Mouse (Mus musculus): Measurements from ENCODE around the gene Gm21969.

The Gm21969 gene

DNA sequence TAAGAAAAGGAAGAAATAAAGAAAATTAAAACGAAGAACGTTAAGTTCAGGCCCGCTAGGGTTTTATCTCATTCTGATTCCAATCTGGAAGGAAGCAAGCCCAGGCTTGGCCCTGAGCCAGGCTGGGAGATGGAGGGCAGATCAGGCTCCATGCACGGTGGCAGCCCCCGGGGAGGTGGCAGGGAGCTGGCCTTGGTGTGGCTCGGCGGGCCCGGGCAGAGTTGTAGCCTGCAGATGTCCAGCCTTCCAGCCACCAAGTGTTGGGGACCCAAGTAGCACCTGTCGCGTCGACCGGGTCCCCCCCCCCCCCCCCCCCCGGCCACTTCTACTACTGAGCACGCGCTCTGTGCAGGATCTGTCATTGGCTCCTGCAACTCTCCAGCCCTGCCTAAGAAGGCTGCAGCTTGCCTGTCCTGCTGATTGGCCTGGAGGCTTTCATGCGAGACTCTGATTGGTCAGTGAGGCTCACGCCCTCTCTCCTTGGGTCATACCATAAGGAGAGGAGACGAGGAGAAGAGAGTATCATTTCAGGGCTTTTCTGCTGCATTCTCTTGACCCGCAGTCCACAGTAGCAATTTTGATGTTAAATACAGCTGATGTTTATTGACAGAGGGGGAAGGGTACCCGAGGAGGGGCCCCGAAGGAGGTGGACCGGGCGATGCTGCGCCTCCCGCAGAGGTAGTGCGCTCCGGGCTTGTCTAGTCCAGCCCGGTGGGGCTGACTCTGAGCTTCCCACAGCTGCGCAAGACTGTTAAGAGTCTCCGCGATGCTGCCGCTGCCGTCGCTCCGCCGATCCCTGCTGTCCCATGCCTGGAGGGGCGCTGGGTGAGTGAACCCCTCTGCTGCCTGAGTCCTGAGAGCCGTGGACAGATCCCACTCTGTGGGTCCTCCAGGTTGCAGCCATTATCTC is 19.6 kb downstream of the Gm21969 start, which contains the start of gene Aldh4a1:
TSS of gene Aldh4a1 (plus strand) at position 494 of the 910 bp plus-strand sequence.
- DNase-seq, result peak; percentile 95

DNA sequence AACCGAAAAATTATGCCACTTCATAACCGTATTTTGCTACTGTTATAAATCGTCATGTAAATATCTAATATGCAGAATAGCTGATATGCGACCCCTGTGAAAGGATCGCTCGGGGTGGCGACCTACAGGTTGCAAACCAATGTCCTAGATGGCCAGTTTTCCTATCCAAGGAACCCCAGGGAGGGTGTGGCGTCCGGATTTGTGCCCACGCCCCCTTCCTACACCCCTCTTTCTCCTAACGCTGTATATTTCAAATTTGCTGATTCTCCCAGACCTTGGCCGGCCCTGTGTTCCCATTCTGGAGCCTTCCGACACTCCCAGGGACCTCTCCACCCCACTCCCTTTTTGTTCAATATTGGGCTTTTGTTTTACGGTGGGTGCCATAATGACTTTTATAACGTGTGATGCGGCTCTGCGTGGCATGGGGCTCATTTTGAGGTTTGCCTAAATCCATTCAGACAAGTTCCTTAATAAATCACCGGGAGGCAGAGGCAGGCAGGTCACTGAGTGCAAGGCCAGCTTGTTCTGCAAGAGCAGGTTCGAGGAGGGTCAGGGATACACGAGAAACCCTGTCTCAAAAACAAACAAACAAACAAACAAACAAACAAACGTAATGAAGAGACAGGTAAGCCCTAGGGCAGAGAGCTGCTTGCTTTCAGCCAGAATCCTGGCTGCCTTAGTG is 20.6 kb downstream of the Gm21969 start:
- no peak for DNase-seq

DNA sequence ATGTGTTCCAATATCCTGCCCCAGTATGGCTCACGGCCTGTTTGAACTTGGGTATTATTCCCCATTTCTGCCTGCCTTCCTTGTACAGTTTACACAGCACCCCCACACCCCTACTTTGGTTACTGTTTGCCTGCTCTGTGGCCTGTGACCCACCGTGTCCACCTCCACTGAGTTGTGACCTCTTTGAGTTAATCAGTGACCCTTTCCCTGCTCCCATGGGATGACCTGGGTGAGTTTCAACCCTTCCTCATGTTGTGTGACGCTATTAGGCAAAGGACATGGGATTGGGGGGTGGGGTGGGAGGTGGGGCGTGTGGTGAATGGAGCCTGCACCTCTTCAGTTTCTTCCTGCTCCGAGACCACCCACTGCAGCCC is 21.1 kb downstream of the Gm21969 start:
- peak; percentile 82 for DNase-seq

DNA sequence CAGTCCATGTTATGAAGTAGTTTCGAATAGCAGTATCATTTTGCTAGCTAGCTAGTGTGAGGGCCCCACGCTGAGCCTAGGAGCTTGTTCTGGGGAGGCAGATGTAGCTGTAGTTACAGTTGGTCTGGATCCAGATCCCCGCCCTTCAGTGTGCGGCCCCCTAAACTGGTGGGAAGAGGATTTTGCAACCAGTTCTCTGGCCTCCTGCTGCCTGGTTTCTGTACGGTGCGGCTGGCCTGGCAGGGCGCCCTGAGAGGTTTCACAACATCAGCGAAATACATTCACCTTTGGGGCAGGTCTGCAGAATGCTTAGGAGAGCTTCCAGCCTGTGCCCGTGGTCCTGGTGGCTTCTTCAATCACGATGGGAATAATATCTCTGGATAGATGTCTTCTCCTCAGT is 21.7 kb downstream of the Gm21969 start:
- peak; percentile 87 for DNase-seq

DNA sequence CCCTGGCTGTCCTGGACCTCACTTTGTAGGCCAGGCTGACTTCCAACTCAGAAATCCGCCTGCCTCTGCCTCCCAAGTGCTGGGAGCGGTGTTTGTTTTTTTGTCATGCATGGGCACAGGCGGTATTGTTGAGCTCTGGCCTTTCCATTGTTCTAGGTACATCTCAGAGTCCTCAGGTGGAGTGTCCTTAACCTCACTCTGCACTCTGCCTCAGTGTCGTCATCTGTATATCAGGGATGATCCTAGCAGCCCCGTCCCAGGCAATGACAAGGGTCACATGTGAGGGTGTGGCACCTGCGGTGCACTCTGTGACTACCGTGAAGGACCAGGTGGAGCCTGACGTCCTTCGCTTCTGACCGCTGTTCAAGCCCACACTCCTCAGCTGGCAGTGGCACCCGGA is 24.4 kb downstream of the Gm21969 start:
- DNase-seq, result no peak

DNA sequence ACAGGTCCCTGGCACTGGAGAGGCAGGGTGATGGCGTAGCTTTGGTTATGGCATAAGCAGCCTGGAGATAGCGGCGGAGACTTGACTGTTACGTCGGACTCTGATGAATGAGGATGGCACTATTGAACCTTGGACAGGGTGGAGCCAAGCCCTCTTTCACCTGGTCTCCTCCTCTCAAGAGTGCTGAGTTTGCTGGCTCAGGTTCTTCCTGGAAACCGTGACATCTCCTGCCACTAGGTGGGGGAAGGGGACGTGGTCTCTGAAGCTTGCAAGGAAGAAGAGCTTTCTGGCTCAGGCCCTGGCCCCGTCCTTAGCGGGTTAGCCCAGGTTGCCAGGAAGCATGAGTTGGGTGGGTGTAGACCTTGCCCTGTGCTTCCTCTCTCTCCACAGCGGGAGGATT is 27.2 kb downstream of the Gm21969 start:
- peak; percentile 82 for DNase-seq

DNA sequence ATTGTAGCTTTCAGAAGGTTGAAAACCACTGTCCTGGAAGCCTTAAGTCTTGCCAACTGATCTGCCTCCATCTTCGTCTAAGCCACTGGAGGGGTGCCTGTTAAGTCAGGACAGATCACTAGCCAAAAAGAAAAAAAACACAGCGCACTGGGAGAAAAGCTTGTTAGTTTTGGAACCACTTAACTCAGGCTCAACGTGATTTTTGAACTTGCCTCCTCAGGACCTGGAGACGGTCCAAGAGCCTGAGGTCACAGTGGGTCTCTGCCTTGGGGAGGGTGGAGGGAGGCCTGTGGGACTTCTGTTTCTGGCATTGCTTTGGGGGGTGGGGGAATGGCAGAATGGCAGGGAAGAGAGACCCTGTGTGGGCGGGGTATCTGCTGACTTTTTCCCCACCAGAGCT is 28.2 kb downstream of the Gm21969 start:
- peak; percentile 70 for DNase-seq

DNA sequence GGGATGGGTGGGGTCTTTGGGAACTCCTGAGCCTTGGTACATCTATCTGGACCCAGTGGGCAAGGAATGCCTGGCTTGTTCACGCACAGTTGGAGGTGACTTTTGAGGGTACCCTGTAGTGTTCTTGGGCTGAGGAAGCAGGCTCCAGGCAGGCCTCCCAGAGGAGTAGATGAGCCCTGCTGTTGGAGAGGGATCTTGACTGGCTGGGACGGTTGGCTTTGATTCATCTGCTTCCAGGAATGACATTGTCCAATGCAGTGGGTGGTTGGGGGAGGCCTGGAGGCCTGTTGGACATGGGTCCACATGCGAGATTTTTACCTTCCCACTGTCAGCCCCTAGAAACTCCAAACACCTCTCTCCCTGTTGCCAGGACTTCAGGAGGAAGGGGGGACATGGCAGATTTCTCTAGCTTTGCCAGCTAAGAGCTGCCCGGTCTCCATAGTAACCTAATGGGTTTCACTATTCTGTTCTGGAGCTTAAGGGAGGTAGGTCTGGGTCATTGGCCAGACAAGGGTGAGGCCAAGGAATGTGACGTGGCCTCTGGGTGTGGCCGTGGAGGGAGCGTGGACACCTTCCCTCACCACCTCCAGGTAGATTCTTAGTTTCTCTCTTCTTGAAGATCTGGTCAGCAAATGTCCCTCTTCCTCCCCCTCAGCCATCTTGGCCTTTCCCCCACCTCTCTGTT is 28.7 kb downstream of the Gm21969 start:
- DNase-seq, result no peak

DNA sequence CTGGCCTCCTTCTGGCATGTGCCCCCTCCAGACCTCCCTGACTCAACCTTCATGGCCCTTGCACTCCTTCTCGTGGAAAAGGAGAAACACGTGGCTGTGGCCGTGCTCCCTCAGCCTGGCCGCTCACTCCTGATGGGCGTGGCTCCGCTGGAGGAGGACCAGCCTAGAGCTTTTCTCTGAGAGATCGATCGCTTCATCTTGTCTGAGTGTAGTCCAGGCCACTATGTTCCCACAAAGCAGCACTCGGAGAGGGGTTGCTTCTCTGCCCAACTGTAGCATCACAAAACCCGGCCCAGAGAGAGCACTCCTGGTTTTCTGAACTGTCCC is 29.2 kb downstream of the Gm21969 start:
- peak; percentile 39 for DNase-seq

DNA sequence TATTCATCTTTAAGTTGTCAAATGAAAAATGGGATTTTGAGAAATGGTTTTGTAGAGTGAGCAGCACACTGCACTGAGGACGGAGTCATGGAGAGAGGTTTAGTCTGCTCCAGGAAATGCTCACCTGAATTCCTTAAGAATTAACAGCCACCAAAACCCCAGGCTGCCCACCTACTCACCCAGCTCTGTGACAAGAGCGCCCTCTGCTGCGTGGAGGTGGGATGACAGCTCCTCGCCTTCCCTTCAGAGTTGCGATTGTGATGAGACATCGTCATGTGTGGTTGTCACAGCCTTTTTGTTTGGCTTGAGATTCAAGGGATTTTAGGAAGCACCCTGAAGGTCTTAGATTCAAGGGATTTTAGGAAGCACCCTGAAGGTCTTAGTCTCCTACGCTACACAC is 33.4 kb downstream of the Gm21969 start:
- peak; percentile 65 for DNase-seq

DNA sequence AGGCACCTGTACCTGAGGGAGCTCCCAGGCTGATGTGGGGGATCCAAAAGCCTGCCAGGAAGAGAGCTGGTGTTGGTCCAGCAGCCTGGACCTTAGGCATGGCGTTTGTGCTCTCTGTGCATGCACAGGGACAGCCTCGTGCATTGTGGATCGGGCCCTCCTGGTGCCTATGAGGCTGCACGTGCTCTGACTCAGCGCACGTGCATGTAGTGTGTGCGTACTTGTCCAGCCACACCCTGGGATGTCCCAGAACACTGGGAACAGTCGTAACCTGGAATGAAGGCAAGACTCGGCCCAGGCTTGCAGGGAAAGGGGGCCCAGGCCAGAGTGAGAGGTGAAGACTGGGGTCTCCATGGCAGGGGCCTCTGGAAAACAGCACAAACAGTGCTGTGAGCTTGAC is 34.9 kb downstream of the Gm21969 start:
- no peak for DNase-seq

DNA sequence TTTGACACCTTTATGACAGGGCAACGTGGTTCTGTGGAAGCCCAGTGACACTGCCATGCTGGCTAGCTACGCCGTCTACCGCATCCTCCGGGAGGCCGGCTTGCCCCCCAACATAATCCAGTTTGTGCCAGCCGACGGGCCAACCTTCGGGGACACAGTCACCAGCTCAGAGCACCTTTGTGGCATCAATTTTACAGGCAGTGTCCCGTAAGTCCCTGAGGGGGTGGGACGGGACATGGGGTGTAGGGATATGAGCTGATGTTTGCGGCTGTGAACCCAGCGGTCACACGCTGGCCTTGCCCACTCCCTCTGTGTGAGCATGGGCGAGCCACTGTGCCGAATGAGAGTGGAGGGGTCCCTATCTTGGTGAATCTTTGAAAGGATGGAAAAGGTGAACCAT is 35.4 kb downstream of the Gm21969 start:
- DNase-seq, result no peak

DNA sequence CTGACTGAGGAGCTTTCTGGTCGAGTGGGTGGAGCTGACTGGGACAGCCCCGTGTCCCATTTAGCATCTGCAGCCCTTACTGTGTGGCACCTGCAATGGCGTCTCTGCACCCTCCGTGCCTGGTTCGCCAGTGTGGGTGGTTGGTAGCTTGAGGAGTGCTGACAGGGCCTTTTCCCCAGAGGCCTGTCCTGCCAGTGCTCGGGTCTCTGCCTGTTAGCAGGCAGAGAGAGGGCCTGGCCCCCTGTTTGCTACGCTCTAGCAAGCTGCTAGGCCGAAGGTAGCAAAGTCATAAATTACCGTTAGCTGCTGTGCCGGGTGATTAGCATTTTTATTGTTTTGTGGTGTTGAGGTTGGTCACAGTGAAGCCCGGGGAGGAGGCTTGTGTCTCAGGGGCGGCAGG is 36.8 kb downstream of the Gm21969 start:
- DNase-seq, result peak; percentile 65

DNA sequence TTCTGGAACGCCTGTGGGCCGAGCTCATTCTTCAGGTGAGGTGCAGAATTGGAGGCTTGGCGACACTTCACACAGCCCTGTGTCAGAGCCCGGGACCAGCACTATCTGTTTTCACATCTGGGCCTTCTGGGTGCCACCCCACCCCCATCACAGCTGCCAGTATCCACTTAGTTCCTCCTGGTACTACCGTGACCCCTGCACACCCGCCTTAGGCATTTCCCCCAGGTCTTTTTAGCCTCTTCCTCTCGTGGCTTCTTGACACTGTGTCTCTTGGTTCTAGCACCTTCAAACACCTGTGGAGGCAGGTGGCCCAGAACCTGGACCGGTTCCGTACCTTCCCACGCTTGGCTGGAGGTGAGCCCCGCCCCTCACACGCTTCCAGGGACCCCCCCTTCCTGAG is 37.3 kb downstream of the Gm21969 start:
- DNase-seq, result no peak

DNA sequence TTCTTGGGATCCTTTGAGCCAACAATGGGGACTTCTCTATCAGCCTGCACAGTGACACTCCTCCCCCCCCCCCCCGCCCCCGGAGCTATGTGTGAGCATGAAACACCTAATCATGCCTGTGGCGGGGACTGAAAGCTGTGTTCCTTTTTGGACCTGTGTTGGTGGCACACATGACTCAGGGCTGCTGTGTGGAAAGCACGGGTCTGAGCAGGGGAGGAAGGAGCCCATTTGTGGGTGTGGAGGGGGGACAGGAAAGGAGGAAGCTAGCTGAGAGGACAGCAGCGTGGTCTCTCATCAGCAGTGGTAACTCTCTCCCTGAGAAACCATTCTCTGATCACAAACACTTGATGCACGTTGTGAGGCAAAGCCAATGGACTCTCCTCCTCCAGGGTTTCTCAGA is 37.8 kb downstream of the Gm21969 start:
- no peak for DNase-seq

DNA sequence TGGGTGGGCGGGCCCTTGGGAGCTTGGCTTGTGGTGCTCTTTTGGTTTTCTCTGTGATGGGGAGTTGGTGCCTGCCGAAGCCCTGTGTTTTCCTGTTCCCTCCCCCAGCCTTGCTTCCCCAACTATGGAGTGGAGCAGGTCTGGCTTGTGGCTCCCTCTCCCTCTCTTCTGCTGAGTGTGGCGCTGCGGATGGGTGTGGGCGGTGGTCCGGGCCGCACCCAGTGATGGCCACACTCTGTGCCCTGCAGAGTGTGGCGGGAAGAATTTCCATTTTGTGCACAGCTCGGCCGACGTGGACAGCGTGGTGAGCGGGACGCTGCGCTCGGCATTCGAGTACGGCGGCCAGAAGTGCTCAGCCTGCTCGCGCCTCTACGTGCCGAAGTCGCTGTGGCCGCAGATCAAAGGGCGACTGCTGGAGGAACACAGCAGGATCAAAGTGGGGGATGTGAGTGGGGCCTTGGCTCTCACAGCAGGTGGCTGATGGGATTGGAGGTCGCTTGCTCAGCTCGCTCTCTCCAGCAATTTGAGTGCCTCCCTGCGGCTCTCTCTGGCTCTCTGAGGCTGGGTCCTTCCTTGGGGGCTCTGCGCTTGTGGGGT is 38.9 kb downstream of the Gm21969 start:
- DNase-seq, result no peak

DNA sequence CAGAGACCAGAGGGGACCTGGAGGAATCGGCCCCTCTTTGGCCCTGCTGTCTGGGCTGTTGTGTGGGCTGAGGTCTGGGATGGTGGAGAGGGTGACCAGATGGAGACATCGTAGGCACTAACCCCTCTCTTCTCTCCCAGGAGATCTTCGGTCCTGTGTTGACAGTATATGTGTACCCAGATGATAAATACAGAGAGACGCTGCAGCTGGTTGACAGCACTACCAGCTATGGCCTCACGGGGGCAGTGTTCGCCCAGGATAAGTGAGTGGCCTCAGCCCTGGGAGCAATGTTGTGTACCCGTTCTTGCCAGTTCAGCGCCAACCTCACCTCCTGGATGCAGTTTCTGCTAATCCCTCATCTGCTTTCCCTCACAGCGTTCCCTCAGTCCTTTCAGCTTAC is 41.0 kb downstream of the Gm21969 start:
- peak; percentile 75 for DNase-seq

DNA sequence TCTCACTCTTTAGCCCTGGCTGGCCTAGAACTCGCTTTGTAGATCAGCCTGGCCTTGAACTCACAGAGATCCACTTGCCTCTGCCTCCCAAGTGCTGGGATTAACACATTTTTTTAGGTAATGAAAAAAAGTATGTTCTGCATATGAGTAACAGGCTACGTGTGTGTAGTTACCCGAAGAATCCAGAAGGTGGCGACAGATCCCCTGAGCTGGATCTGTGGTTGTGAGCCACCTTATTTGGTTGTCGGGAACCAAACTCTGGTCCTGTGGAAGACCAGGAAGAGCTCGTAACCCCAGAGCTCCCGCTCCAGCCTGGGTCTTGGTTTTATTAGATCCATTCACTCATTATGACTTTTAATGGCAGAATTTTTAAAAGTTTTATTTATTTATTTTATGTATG is 43.9 kb downstream of the Gm21969 start:
- DNase-seq, result no peak

DNA sequence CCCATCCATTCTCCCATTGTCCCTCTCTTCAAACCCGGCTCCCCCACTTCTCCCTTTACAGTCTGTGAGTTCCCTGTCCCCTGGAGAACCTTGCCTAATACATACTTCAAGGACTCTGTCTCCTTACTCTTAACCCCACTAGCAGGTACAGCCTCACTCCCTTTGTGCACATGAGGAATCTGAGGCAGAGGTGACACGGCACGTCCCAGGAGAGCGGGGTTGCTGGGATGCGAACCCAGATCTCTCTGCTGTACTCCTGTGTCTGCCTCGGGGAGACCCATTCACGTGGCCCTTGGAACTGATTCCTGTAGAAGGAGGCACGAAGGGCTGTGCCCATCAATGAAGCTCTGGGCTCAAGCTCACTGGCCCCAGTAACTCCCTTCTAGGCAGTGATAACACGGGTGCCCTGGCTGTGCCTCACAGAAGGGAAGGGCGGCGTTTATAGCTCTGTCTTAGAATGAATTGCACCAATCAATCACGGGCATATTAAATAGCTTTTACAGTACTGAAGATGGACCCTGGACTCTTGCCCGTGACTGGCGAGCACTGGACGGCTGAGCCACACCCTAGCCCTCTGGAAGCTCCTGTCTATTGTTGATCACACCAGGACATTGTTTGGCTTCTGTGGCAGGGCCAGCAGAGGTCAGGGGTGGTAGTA is 47.2 kb downstream of the Gm21969 start:
- no peak for DNase-seq

DNA sequence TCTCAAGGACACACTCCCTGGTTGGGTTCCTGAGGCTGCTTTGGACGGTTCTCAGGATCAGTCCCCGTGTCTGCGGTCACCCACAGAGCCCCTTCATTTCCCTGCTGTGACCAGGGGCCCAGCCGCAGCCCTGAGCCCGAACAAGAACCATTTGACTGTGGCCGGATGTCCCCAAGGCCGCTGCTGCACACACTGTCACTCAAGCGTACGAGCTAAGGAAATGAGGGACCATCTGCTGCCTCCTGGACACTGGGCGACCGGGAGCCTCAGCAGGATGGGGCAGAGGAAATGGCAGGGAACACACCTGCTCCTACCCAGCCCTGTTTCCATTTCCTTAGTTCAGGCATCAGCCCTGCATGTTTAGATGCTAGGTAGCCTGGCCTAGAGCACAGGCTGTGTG is 47.9 kb downstream of the Gm21969 start:
- no peak for DNase-seq

DNA sequence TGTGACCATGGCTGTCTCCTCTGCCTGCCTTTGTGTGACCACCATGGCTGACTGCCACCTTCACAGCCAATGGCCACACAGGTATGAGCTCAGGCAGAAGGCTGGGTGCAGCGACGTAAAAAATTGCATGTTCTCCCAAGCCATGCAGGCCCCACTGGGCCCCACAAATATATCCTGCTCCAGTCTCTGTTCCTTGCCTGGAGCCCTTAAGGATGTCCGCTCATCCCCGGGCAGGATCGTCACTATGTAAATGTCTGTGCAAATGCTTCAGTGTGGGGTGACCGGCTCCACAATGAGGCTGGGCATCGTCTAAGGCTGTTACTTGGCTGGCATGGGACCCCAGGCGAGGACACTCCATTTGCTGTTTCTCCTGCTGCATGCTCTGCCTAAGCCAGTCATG is 50.3 kb downstream of the Gm21969 start, which contains the start of gene Tas1r2:
TSS of gene Tas1r2 (plus strand) at position 301 of the 400 bp plus-strand sequence.
- DNase-seq, result no peak

DNA sequence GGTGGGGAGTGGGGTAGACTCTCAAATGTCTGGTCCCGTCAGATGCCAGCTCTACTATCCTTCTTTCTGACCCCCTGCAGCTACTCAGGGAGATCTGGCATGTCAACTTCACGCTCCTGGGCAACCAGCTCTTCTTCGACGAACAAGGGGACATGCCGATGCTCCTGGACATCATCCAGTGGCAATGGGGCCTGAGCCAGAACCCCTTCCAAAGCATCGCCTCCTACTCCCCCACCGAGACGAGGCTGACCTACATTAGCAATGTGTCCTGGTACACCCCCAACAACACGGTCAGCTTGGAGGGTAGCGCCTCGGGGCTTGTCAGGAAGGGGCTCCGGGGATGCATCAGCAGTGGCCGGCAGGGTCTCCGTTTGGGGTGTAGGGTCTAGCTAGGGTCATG is 58.9 kb downstream of the Gm21969 start:
- DNase-seq, result no peak

DNA sequence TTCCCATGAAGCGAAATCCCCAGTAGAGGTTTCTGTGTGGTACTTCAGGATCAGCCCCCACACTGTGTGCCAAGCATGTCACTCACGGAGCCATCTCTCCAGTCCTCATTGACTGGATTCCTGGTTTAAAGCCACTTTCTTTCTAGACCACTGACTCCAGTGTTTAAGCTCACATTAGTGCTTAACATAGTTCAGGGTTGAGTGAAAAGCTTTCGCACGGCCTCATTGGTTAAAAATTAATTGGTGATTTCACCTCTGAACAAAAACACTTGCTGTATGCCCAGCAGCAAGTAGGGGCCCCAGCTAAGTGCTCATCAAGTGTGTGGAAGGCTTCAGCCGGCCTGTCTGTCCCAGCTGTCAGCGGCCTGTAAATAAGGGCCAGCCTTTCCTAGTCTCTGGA is 64.6 kb downstream of the Gm21969 start:
- DNase-seq, result peak; percentile 18
